Comparison of ENCODE assay signal across 34 mouse cellular contexts in genomic region chr7:93039542-93039941, GRCm38 (mm10). TPM values are rescaled to one million over a fixed set of nuclear protein-coding genes. Genes with fewer than 3 reads are reported as not detected.
"Had no signal": no experiment of that assay in that cellular context is flagged by ENCODE, and none has a peak within 500 bp of the region (broad histone marks: within the 10 kb centered on the region; RNA-seq: fewer than 3 reads in every experiment).

No protein-coding gene starts in this region.

- H3K27ac ChIP-seq: left cerebral cortex, adult 2 months; limb, embryonic 10.5 days; limb, embryonic 12.5 days; limb, embryonic 13.5 days; limb, embryonic 15.5 days; liver, embryonic 12.5 days; liver, embryonic 13.5 days; liver, embryonic 14.5 days; liver, embryonic 15.5 days; lung, embryonic 15.5 days; macrophage; midbrain, embryonic 10.5 days; midbrain, embryonic 12.5 days; midbrain, embryonic 15.5 days had no signal

- H3K4me1 ChIP-seq: limb, embryonic 10.5 days; limb, embryonic 12.5 days; limb, embryonic 13.5 days; limb, embryonic 15.5 days; liver, embryonic 12.5 days; liver, embryonic 13.5 days; liver, embryonic 15.5 days; lung, embryonic 15.5 days had no signal

- H3K36me3 ChIP-seq: limb, embryonic 10.5 days; limb, embryonic 12.5 days; limb, embryonic 13.5 days; limb, embryonic 15.5 days; liver, embryonic 12.5 days; liver, embryonic 13.5 days; liver, embryonic 15.5 days; lung, embryonic 15.5 days; midbrain, embryonic 10.5 days; midbrain, embryonic 12.5 days; midbrain, embryonic 15.5 days had no signal

- H3K9ac ChIP-seq: limb, embryonic 12.5 days; limb, embryonic 13.5 days; limb, embryonic 15.5 days; liver, embryonic 12.5 days; liver, embryonic 13.5 days; liver, embryonic 14.5 days; liver, embryonic 15.5 days; liver, postnatal 0 days; lung, embryonic 14.5 days; lung, embryonic 15.5 days; midbrain, embryonic 12.5 days; midbrain, embryonic 15.5 days had no signal

- H3K4me2 ChIP-seq: limb, embryonic 12.5 days; limb, embryonic 13.5 days; limb, embryonic 15.5 days; liver, embryonic 11.5 days; liver, embryonic 12.5 days; liver, embryonic 13.5 days; liver, embryonic 15.5 days; lung, embryonic 14.5 days; lung, embryonic 15.5 days; midbrain, embryonic 12.5 days; midbrain, embryonic 15.5 days had no signal

- ATAC-seq: liver, embryonic 12.5 days; liver, postnatal 0 days; lung, postnatal 0 days; midbrain, embryonic 15.5 days; midbrain, embryonic 16.5 days had no signal

- H3K9me3 ChIP-seq: limb, embryonic 10.5 days; limb, embryonic 12.5 days; limb, embryonic 13.5 days; limb, embryonic 15.5 days; liver, embryonic 12.5 days; liver, embryonic 13.5 days; liver, embryonic 15.5 days; lung, embryonic 15.5 days; megakaryocyte, embryonic 14.5 days; midbrain, embryonic 10.5 days; midbrain, embryonic 12.5 days; midbrain, embryonic 15.5 days had no signal

- H3K4me3 ChIP-seq: left cerebral cortex, adult 2 months; limb, embryonic 10.5 days; limb, embryonic 12.5 days; limb, embryonic 13.5 days; limb, embryonic 15.5 days; liver, embryonic 12.5 days; liver, embryonic 13.5 days; liver, embryonic 15.5 days; lung, embryonic 15.5 days; megakaryocyte, embryonic 14.5 days; midbrain, embryonic 10.5 days; midbrain, embryonic 12.5 days; midbrain, embryonic 15.5 days; myocyte had no signal

- DNase-seq: left cerebral cortex, postnatal 4 days; liver; liver, embryonic 13.5 days; liver, postnatal 0 days; lung, adult 18-20 months; lung, adult 2 months; lung, embryonic 14.5 days; lung, postnatal 10 days; lung, postnatal 14 days; lung, postnatal 36 days; lung, postnatal 4 days; midbrain, embryonic 14.5 days had no signal

- H3K27me3 ChIP-seq: limb, embryonic 12.5 days; limb, embryonic 13.5 days; limb, embryonic 15.5 days; liver, embryonic 12.5 days; liver, embryonic 13.5 days; liver, embryonic 15.5 days; lung, embryonic 15.5 days; midbrain, embryonic 15.5 days had no signal

RNA-seq across cellular contexts. Expression of gene Fam181b, which starts 40.1 kb away (rescaled TPM):
- total RNA-seq: megakaryocyte progenitor cell, adult 5-6 weeks; megakaryocyte, adult 5-6 weeks; megakaryocyte-erythroid progenitor cell, adult 5-6 weeks; monocyte, adult 5-6 weeks had no signal
- polyA plus RNA-seq: liver, embryonic 15.5 days; macrophage had no signal
